25 mouse cellular contexts compared by ENCODE assay signal in the genomic region with DNA sequence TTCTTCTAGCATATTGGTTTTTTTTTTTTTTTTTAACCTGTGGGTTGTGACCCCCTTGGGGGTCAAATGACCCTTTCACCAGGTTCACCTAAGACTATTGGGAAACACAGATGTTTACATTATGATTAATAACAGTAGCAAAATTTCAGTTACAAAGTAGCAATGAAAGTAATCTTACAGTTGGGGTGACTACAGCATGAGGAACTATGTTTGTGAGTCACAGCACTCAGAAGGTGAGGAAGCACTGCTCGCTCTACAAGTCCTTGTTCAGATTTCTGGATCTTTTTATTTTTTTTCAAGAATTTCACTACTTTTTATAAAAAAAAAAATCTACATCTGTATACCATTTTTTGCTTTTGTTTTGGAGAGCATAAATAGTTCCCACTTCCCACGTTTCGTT. TPM values are rescaled to one million over a fixed set of nuclear protein-coding genes. Genes with fewer than 3 reads are reported as not detected.
"Had no signal": no experiment of that assay in that cellular context is flagged by ENCODE, and none has a peak within 500 bp of the region (broad histone marks: within the 10 kb centered on the region; RNA-seq: fewer than 3 reads in every experiment).

No protein-coding gene starts in this region.

- H3K9me3 ChIP-seq: limb, embryonic 10.5 days; liver, embryonic 15.5 days had no signal

- H3K9ac ChIP-seq: heart, embryonic 12.5 days; hindbrain, embryonic 13.5 days; hindbrain, embryonic 15.5 days; kidney, embryonic 15.5 days; limb, embryonic 12.5 days; liver, embryonic 15.5 days; liver, postnatal 0 days had no signal

- H3K27me3 ChIP-seq: heart, embryonic 12.5 days; hindbrain, embryonic 13.5 days; hindbrain, embryonic 15.5 days; kidney, embryonic 15.5 days; liver, embryonic 15.5 days had no signal

- H3K4me1 ChIP-seq: hindbrain, embryonic 13.5 days; hindbrain, embryonic 15.5 days had no signal

- ATAC-seq: hindbrain, postnatal 0 days; liver, postnatal 0 days had no signal

- H3K36me3 ChIP-seq: hindbrain, embryonic 13.5 days; hindbrain, embryonic 15.5 days; kidney, embryonic 15.5 days; limb, embryonic 10.5 days had no signal

- H3K4me3 ChIP-seq: gastrocnemius, adult 2 months; heart, embryonic 10.5 days; heart, embryonic 12.5 days; hindbrain, embryonic 13.5 days; hindbrain, embryonic 15.5 days; kidney, embryonic 15.5 days; layer of hippocampus, adult 2 months; left cerebral cortex, adult 2 months; limb, embryonic 10.5 days; limb, embryonic 12.5 days; liver, embryonic 15.5 days had no signal

- DNase-seq: gastrocnemius, adult 2 months; gastrocnemius, postnatal 10 days; gastrocnemius, postnatal 25 days; heart, adult 18-20 months; heart, postnatal 14 days; heart, postnatal 36 days; kidney, adult 11 months; kidney, adult 2 months; kidney, adult 9 months; kidney, postnatal 25 days; kidney, postnatal 4 days; liver, postnatal 0 days had no signal

- H3K27ac ChIP-seq: gastrocnemius, adult 2 months; heart, embryonic 10.5 days; hindbrain, embryonic 13.5 days; hindbrain, embryonic 15.5 days; hindbrain, postnatal 0 days; kidney, embryonic 15.5 days; kidney, postnatal 0 days; layer of hippocampus, adult 2 months; left cerebral cortex, adult 2 months; limb, embryonic 10.5 days; limb, embryonic 12.5 days; liver, embryonic 15.5 days had no signal

- H3K4me2 ChIP-seq: heart, embryonic 12.5 days; hindbrain, embryonic 13.5 days; hindbrain, embryonic 15.5 days; kidney, embryonic 15.5 days; limb, embryonic 12.5 days; liver, embryonic 15.5 days had no signal

RNA-seq across cellular contexts. Expression of a gene that starts 26.6 kb away (rescaled TPM):
- total RNA-seq: gastrocnemius, adult 2 months; heart, adult 18-20 months; liver, adult 2 months had no signal
